Mouse (Mus musculus) stomach, embryonic 14.5 days (tissue): ENCODE measurements around the gene Anapc2. TPM values are rescaled to one million over a fixed set of nuclear protein-coding genes. Genes with fewer than 3 reads are reported as not detected.
A peak's percentile ranks its signal among the peaks of the same experiment; 100 is the strongest.

ENCODE experiments used
- ATAC-seq: fragments of 200-750 bp; cut with Nextera tagmentation; 2 replicates; pipeline ENCODE4 v1.8.0; 2017; ENCODE audit warnings: low read depth, moderate TSS enrichment; ENCODE audit not compliant: insufficient number of reproducible peaks, insufficient read depth, low FRiP score
- H3K27ac ChIP-seq: fragments of 300-500 bp; sonication (generic); 2 replicates; pipeline ENCODE4 v1.5.1; 2014; ENCODE audit warnings: mild to moderate bottlenecking, low read length, moderate library complexity, mixed read lengths
- H3K27me3 ChIP-seq: fragments of 300-500 bp; sonication (generic); 2 replicates; pipeline ENCODE4 v1.6.1; 2014; ENCODE audit warnings: low read length, control low read depth, mixed read lengths; ENCODE audit not compliant: control insufficient read depth, insufficient read depth
- H3K36me3 ChIP-seq: fragments of 300-500 bp; sonication (generic); 2 replicates; pipeline ENCODE4 v1.6.1; 2014; ENCODE audit warnings: mild to moderate bottlenecking, control low read depth, low read length, moderate library complexity, mixed read lengths; ENCODE audit not compliant: control insufficient read depth, insufficient read depth
- H3K4me1 ChIP-seq: fragments of 300-500 bp; sonication (generic); 2 replicates; pipeline ENCODE4 v1.6.1; 2014; ENCODE audit warnings: low read length, control low read depth, mixed read lengths; ENCODE audit not compliant: control insufficient read depth, insufficient read depth
- H3K4me2 ChIP-seq: fragments of 300-500 bp; sonication (generic); replicated peaks from 2 replicates; pipeline ENCODE4 v1.6.1; 2014; ENCODE audit warnings: low read depth, low read length, control low read depth
- H3K4me3 ChIP-seq: fragments of 300-500 bp; sonication (generic); 2 replicates; pipeline ENCODE4 v1.5.1; 2014; ENCODE audit warnings: low read depth, low read length, control low read depth
- H3K9ac ChIP-seq: fragments of 300-500 bp; sonication (generic); replicated peaks from 2 replicates; pipeline ENCODE4 v1.6.1; 2014; ENCODE audit warnings: low read depth, mild to moderate bottlenecking, control low read depth, low read length, moderate library complexity, mixed read lengths
- H3K9me3 ChIP-seq: fragments of 300-500 bp; sonication (generic); 2 replicates; pipeline ENCODE4 v1.6.1; 2016; ENCODE audit warnings: low read depth, low read length, control low read depth; ENCODE audit not compliant: control insufficient read depth
- WGBS: fragments of 180-500 bp; shearing (Covaris S2); extraction: QIAGEN DNeasy Blood & Tissue Kit; methylation state at CpG from one replicate; pipeline ENCODE4 v1.1.7; 2014; 5-methylcytosine and 5-hydroxymethylcytosine counted together
- polyA plus RNA-seq: library from polyadenylated mRNA; unstranded; fragments of >200 nt; fragmentation: Nextera tagmentation; extraction: Ambion mirVana; gene quantifications from 2 replicates; pipeline ENCODE4 v1.2.1, GENCODE M21; 2014

Anapc2 gene
- polyA plus RNA-seq, 1 experiment from 2014 or later, result 116 TPM

- H3K4me1 ChIP-seq, result peaks cover 11% of the 10 kb centered on the region
- H3K36me3 ChIP-seq, result no peaks in the 10 kb centered on the region
- no peak for ATAC-seq
- no peaks in the 10 kb centered on the region for H3K9me3 ChIP-seq
- H3K4me2 ChIP-seq, result no peak overlapping the region
- H3K4me3 ChIP-seq, result no peak overlapping the region
- WGBS, result 37% methylated on average over 7 of the region's 7 CpGs
- no peak overlapping the region for H3K9ac ChIP-seq
- H3K27ac ChIP-seq, result no peak overlapping the region
- no peaks in the 10 kb centered on the region for H3K27me3 ChIP-seq
These were observed 56.2 kb downstream of the Anapc2 start for GRCm38 (mm10) chr2:25328440-25328839.

- peak overlapping the region; percentile 95 for H3K4me3 ChIP-seq
- no peak for ATAC-seq
- no peaks in the 10 kb centered on the region for H3K27me3 ChIP-seq
- 56% methylated on average over 9 of the region's 9 CpGs for WGBS
- no peak overlapping the region for H3K9ac ChIP-seq
- peaks cover 15% of the 10 kb centered on the region for H3K4me1 ChIP-seq
- H3K4me2 ChIP-seq, result peak overlapping the region; percentile 45
- H3K9me3 ChIP-seq, result no peaks in the 10 kb centered on the region
- H3K27ac ChIP-seq, result no peak overlapping the region
- peaks cover 22% of the 10 kb centered on the region for H3K36me3 ChIP-seq
These were observed 59.2 kb downstream of the Anapc2 start for GRCm38 (mm10) chr2:25331470-25331869.

- Histone ChIP-seq H3K4me2 (peak within 1 kb of the TSS; percentile 95), H3K9ac (peak within 1 kb of the TSS; percentile 81), H3K4me3 (peak within 1 kb of the TSS; percentile 95), H3K27ac (peak within 1 kb of the TSS; percentile 89), H3K27me3 (no peaks in the 10 kb centered on the region), H3K36me3 (peaks cover 27% of the 10 kb centered on the region), H3K4me1 (peaks cover 15% of the 10 kb centered on the region), H3K9me3 (no peaks in the 10 kb centered on the region)
- ATAC-seq, result peak; percentile 98
- WGBS, result under 1% methylated on average over 76 of the region's 78 CpGs
These were observed 60.2 kb downstream of the Anapc2 start, which contains the start of gene Man1b1 for GRCm38 (mm10) chr2:25332286-25333160. TSS of gene Man1b1 (plus strand) at chr2:25332338.

GRCm38 (mm10) chr2:25333569-25333968 lies 61.3 kb downstream of the Anapc2 start:
- Histone ChIP-seq H3K4me1 (peaks cover 15% of the 10 kb centered on the region), H3K9ac (peak overlapping the region; percentile 81; the same call in 1 of the 2 replicates), H3K27me3 (no peaks in the 10 kb centered on the region), H3K36me3 (peaks cover 38% of the 10 kb centered on the region), H3K4me3 (peak overlapping the region; percentile 95), H3K27ac (no peak overlapping the region), H3K9me3 (no peaks in the 10 kb centered on the region), H3K4me2 (peak overlapping the region; percentile 95)
- no peak for ATAC-seq
- 76% methylated on average over 2 of the region's 2 CpGs for WGBS

Other genes with a start within 250 kb of the Anapc2 start
- 59.5 and 60.3 TPM in 2 replicates for gene Nsmf, start 218.1 kb upstream of the Anapc2 start, polyA plus RNA-seq
- gene Entpd8, start 192.2 kb upstream of the Anapc2 start, polyA plus RNA-seq, result 0.26 and 0.53 TPM in 2 replicates
- gene Noxa1, start 177.3 kb upstream of the Anapc2 start, polyA plus RNA-seq, result 2.3 and 5.0 TPM in 2 replicates
- gene Nrarp, start 91.7 kb upstream of the Anapc2 start, polyA plus RNA-seq, result 8.0 and 8.9 TPM in 2 replicates
- 12.8 and 15.8 TPM in 2 replicates for gene Tor4a, start 75.6 kb upstream of the Anapc2 start, polyA plus RNA-seq
- 102 TPM in 2 replicates for gene Nelfb, start 61.0 kb upstream of the Anapc2 start, polyA plus RNA-seq
- gene Stpg3, start 57.8 kb upstream of the Anapc2 start, polyA plus RNA-seq, result not detected in 2 replicates
- gene Fam166a, start 53.7 kb upstream of the Anapc2 start, polyA plus RNA-seq, result not detected in 2 replicates
- 512 and 519 TPM in 2 replicates for gene Tubb4b, start 47.8 kb upstream of the Anapc2 start, polyA plus RNA-seq
- 0.14 TPM in 1 of 2 replicates, not detected in the other for gene Slc34a3, start 38.1 kb upstream of the Anapc2 start, polyA plus RNA-seq
- gene Rnf224, start 35.7 kb upstream of the Anapc2 start, polyA plus RNA-seq, result not detected in 2 replicates
- 10.9 and 11.9 TPM in 2 replicates for gene Rnf208, start 30.2 kb upstream of the Anapc2 start, polyA plus RNA-seq
- gene Cysrt1, start 30.0 kb upstream of the Anapc2 start, polyA plus RNA-seq, result 0.49 and 1.0 TPM in 2 replicates
- 5.9 and 8.5 TPM in 2 replicates for gene AL732309.1, start 25.6 kb upstream of the Anapc2 start, polyA plus RNA-seq
- 14.7 and 16.8 TPM in 2 replicates for gene Tmem203, start 17.0 kb upstream of the Anapc2 start, polyA plus RNA-seq
- 6.2 and 8.5 TPM in 2 replicates for gene Tprn, start 9.9 kb upstream of the Anapc2 start, polyA plus RNA-seq
- gene Ssna1, start within 50 bp of the Anapc2 start, polyA plus RNA-seq, result 241 and 246 TPM in 2 replicates
- gene Tmem210, start 15.7 kb downstream of the Anapc2 start, polyA plus RNA-seq, result not detected in 2 replicates
- gene Lrrc26, start 17.4 kb downstream of the Anapc2 start, polyA plus RNA-seq, result 1.9 and 3.4 TPM in 2 replicates
- 1.8 and 3.2 TPM in 2 replicates for gene Grin1, start 46.7 kb downstream of the Anapc2 start, polyA plus RNA-seq
- 98.7 and 111 TPM in 2 replicates for gene Man1b1, start 59.9 kb downstream of the Anapc2 start, polyA plus RNA-seq
- 16.8 and 19.5 TPM in 2 replicates for gene Dpp7, start 83.9 kb downstream of the Anapc2 start, polyA plus RNA-seq
- 21.9 and 27.2 TPM in 2 replicates for gene Uap1l1, start 93.2 kb downstream of the Anapc2 start, polyA plus RNA-seq
- 31.3 and 36.4 TPM in 2 replicates for gene Sapcd2, start 99.8 kb downstream of the Anapc2 start, polyA plus RNA-seq
- gene Entpd2, start 123.4 kb downstream of the Anapc2 start, polyA plus RNA-seq, result 8.0 and 9.0 TPM in 2 replicates
- gene Npdc1, start 126.9 kb downstream of the Anapc2 start, polyA plus RNA-seq, result 48.3 and 53.7 TPM in 2 replicates
- gene Fut7, start 150.8 kb downstream of the Anapc2 start, polyA plus RNA-seq, result 0.12 TPM in 1 of 2 replicates, not detected in the other
- gene Abca2, start 156.2 kb downstream of the Anapc2 start, polyA plus RNA-seq, result 5.4 and 6.4 TPM in 2 replicates
- 7.2 and 9.0 TPM in 2 replicates for gene Clic3, start 184.4 kb downstream of the Anapc2 start, polyA plus RNA-seq
- gene Paxx, start 188.6 kb downstream of the Anapc2 start, polyA plus RNA-seq, result 30.3 and 34.2 TPM in 2 replicates
- gene Ptgds, start 197.6 kb downstream of the Anapc2 start, polyA plus RNA-seq, result 5.3 and 6.4 TPM in 2 replicates
- not detected in 2 replicates for gene Lcn12, start 221.4 kb downstream of the Anapc2 start, polyA plus RNA-seq
- gene Fbxw5, start 228.3 kb downstream of the Anapc2 start, polyA plus RNA-seq, result 77.5 and 79.3 TPM in 2 replicates
- gene C8g, start 229.2 kb downstream of the Anapc2 start, polyA plus RNA-seq, result 4.8 and 7.4 TPM in 2 replicates